Mouse (Mus musculus) ovary, postnatal 10 days (tissue): ENCODE measurements around the gene Cradd.

Experiments used
- DNase-seq: peaks from one replicate; pipeline ENCODE4 v3.0.0; 2022; ENCODE audit warnings: low spot score

The Cradd gene

DNA sequence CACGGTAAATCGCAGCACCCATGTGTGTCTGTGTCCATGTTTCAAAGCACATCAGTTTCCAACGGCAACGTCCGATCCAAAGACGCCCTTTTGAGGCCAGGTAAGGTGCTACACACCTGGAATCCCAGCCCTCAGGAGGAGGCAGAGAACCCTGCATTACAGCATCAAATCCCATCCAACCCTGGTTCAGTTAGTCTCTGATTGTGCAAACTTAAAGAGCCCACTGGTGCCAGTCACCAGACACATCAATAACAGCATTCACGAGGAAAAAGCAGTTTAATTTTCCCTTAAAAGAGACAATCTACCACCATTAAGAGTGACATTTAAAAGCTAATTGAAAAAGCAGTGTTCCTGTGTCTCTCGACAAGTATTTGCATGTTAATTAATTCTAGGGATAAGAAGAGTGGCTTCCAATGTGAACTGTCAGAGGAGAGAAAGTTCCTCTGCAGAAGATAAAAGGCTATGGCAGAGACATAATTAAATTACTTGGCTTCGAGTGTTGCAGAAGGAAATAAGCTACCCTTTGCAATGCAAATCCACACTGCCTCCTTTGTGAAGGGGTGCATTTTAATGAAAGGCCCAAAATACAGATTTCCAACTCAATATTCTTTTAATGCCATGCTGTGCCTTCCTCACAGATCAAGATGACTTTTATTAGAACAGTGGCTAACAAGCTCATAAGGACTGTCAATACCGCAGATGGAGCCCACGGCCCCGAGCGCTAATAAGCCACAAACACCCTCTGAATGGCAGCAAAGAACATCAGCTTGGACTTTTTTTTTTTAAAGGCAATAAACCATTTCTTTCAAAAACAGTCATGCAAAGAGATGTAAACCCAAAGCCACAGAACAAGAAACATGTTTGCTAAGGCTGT is 84.5 kb downstream of the Cradd start:
- DNase-seq: no peak

- no peak for DNase-seq
Measured at GRCm38 (mm10) chr10:95238667-95239066, 85.3 kb downstream of the Cradd start.

DNA sequence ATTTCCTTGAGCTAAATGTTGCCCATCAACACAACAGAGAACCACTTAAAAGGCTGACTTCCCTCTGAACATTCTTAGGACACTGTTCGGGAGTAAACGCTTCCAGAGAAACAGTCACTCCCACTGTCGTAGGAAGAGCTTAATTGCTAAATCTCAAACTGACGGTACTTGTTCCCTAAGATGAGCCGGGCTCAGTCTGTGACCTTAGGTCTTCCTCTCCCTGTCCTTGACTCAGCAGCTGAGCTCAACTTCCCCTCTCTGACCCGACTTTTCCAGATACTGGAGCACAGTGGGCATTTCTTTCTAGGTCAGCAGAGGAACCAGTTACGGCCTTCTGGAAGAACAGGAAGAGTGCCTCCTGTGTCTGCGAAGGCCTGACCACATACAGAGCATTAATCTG is 87.7 kb downstream of the Cradd start:
- no peak for DNase-seq

GRCm38 (mm10) chr10:95234661-95235060 is 89.3 kb downstream of the Cradd start:
- DNase-seq: no peak

GRCm38 (mm10) chr10:95233044-95233443 is 90.9 kb downstream of the Cradd start:
- DNase-seq: no peak

DNA sequence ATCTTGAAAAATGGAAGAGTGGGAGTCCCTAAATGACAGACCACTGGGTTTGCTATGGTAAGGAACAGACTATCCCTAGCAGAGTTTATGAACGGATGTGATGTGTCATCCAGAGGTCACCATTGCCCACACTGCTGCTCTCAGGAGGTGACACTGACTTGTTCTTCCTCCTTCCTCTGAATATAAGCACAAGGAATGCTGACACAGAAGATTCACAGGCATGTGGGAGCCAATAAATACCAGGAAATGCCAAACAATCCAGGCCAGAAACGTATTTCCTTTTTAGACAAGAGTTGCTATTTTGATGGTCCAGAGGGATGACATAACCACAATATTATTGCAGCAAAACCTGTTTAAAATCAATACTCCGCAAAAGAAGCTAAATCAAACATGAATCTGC is 91.4 kb downstream of the Cradd start:
- no peak for DNase-seq

- no peak for DNase-seq
Measured at GRCm38 (mm10) chr10:95228192-95228591, 95.7 kb downstream of the Cradd start.

DNA sequence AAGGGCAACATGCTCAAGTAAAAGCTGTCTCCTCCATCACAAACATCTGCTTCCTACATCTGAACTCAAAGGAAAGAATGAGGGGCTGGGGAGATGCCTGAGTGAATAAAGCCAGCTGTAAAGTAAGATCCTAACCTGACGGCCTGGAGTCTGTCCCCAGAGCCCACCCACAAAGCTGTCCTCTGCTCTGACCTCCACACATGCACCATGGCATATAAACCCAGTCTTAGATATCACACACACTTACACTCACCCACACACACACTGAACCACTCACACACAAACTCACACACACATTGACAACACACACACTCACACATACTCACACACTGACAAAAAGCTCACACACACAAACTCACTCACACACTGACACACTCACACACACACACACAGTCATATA is 96.3 kb downstream of the Cradd start:
- no peak for DNase-seq

GRCm38 (mm10) chr10:95226772-95227171 is 97.2 kb downstream of the Cradd start:
- DNase-seq: no peak

GRCm38 (mm10) chr10:95225006-95225405 is 98.9 kb downstream of the Cradd start:
- DNase-seq: no peak

DNA sequence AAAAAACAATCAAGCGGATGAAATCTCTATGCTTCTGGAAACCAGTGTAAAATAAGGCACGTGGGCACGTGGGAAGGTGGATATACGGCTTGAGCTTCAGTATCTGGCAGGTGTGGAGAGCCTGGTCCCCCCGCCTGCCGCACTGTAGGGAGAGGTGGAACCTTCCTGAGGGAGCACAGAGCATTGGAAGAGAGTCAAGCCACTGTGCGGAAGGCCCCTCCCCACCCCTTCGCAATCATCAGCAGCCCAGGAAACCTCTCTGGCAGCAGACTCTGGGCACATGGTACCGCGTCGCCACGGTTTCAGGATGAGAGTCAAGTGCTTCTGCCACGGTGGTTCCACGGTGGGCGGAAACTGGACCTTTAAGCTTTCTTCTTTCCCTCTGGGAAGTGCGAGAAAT is 100.7 kb downstream of the Cradd start:
- DNase-seq: no peak

GRCm38 (mm10) chr10:95221914-95222313 is 102.0 kb downstream of the Cradd start:
- DNase-seq: no peak

DNA sequence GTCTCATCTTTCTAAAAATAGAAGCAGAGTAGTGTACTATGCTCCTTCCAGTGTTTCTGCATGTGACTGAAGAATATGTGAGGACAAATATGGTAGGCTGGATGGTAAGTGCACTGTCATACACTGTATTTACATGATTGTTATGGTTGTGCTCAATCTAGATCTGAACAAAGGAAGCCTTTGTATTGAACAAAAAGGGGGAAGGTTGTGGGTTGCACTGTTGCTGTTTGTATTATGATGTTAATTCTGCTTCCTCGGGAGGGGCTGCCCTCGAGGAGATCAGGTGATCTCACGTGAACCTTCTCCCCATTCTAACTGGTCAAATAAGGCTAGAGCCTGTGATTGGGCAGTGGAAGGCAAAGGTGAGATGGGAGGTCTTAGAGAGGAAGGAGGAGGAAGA is 103.4 kb downstream of the Cradd start:
- DNase-seq: no peak

- DNase-seq: no peak
Measured at GRCm38 (mm10) chr10:95218683-95219060, 105.3 kb downstream of the Cradd start.

- DNase-seq: no peak
Measured at GRCm38 (mm10) chr10:95217956-95218682, 105.8 kb downstream of the Cradd start.

- no peak for DNase-seq
Measured at GRCm38 (mm10) chr10:95215324-95215723, 108.6 kb downstream of the Cradd start.

GRCm38 (mm10) chr10:95213820-95214219 is 110.1 kb downstream of the Cradd start:
- no peak for DNase-seq

GRCm38 (mm10) chr10:95213311-95213710 is 110.6 kb downstream of the Cradd start:
- no peak for DNase-seq

DNA sequence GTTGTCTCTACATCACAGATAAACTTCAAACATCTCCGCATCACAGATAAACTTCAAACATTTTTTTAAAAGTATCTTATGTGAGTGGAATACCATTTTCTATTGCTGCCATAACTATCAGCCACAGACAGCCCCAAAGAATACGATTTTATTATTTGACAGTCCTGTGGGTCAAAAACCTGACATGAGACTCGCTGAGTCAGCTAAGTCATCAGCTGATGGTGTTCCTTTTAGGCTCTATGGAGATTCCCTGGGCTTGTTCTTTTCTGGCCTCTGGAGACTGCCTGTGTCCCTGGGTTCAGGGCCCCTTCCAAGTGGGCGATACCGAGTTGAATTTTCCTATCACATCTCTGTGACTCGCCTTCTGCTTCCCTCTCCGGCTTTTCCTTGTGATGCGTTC is 112.3 kb downstream of the Cradd start:
- DNase-seq: no peak

DNA sequence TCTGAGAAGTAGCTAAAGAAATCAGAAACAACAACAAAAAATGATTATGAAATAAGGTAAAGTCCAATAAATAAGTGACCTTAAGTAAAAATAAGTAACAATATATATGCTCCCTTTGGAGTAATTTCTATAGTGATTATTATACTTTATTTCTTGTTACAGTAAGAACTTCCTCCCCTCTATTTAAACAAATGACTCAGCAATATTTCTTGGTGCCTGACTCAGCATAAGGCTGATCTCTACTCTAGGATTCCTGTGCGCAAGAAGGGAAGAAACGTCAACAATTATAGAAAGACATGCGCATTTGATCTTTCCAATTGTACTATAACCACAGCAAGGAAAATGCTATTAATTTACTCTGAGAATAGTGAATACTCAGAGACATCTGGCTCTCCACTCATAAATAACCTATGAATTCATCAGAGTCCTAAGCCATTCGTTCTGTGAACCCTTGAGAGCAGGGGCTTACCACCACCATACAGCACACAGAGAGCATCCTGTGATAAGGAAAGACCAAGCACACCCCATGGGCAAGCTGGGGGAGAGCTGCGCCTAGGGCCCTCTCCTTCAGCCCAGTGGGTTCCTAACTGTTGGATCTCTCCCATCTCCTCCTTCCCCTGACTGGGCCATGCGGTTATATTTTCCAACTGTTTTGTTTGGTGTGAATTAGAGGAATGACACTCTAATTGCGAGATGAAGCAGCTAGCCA is 113.1 kb downstream of the Cradd start:
- DNase-seq: no peak

DNA sequence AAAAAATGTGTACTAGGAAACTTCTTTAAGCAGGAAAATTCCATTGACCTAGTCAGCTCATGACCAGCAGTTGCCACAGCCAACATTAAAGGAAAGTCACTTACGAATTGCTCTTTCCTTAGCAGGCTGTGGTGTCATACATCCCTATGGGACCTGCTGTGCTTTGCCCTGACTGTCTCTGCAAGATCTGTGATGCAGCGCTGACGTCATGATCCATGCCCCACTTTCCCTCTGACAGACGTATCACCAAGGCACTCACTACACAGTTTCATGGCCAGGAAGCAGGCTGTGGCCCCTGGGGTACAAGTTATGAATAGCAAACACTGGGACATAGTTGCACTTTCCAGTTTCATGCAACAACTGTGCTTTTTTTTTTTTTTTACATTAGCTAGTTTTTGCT is 113.8 kb downstream of the Cradd start:
- DNase-seq: no peak

DNA sequence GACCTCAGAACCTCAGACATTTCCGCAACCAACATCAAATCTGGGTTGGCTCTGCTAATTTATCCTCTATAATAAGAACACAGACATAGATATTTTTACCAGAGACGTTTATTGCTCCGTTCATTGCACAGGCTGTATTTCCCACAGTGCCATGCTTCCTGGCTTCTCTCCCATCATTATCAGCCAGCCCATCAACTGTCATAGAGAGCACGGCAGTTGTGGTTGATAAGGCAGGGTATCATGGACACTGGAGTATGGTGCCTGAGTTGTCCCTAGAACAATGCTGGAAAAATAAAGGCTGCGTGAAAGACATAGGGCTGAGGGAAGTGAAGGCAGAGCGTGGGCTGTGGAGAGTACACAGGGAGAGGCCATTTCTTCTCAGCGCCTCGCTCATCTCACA is 116.5 kb downstream of the Cradd start:
- DNase-seq: no peak

DNA sequence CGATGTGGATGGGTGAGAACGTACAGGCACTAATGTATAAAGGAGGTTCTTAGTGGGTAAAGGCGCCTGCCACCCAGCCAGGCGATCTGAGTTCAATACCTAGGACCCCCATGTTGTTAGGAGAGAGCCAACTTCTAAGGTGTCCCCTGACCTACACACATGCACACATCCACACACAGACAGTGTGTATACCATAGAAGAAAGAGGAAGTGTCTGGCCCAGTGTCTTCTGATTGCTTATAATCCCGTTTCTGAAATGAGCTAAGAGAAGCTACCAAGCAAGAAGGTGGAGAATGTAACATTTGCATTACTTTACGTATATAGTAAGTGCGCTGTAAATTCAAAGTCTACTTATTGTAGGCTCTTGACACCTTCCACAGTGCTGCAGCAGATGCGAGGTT is 122.4 kb downstream of the Cradd start:
- DNase-seq: no peak
